Mouse (Mus musculus) CH12.LX (cell line): ENCODE measurements around the gene Pum1.

Experiments used
- CTCF ChIP-seq, 2 experiments: IDR thresholded peaks in 1 of 2; conservative IDR thresholded peaks in 1 of 2; 2 replicates each; pipeline ENCODE4 v1.5.1; 2011 to 2012; ENCODE audit warnings: low read depth in 2 of 2, low read length in 2 of 2, improper control_type of control experiment in 1 of 2, inconsistent platforms in 1 of 2, mild to moderate bottlenecking in 1 of 2, moderate library complexity in 1 of 2
- EP300 ChIP-seq: IDR thresholded peaks from 2 replicates; pipeline ENCODE4 v1.6.1; 2011; ENCODE audit warnings: low read length, improper control_type of control experiment
- POLR2A ChIP-seq: IDR thresholded peaks from 2 replicates; pipeline ENCODE4 v1.6.1; 2011; ENCODE audit warnings: low read depth, mild to moderate bottlenecking, improper control_type of control experiment, low read length
- TCF12 ChIP-seq: IDR thresholded peaks from 2 replicates; pipeline ENCODE4 v1.6.1; 2014; ENCODE audit warnings: low read depth, mild to moderate bottlenecking, inconsistent platforms, low read length, improper control_type of control experiment
- USF2 ChIP-seq: conservative IDR thresholded peaks from 2 replicates; pipeline ENCODE4 v1.6.1; 2011; ENCODE audit warnings: low read depth, low read length, improper control_type of control experiment

DNA sequence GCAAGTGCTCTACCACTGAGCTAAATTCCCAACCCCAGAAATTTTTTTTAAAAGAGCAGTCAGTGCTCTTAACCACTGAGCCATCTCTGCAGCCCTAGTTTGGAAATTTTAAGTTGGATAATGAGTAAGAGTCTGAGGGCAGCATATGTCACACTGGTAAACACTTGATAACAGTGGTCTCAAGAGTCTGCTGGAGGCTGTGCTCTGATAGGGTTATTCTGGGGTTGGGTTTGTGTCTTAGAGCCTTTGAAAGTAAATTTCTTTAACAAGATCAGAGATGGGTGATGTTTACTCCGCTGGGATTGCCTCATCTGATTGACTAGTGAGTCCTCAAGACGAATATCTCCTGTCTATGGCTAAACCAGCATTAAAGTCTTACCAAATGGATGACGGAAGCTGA, 2.0 kb upstream of the Pum1 start:
- TF ChIP-seq CTCF (conservative IDR thresholded peaks at IDR 0.05 in 1 of 2, IDR thresholded peaks at IDR 0.05 in 1 of 2; ENCODE audit: low read depth in 2 of 2, low read length in 2 of 2), result no peak
- TF ChIP-seq POLR2A, result no peak
- TF ChIP-seq EP300, result no peak
- no peak for TF ChIP-seq TCF12
- no peak for TF ChIP-seq USF2
